Mouse (Mus musculus) central nervous system, embryonic 18 days (tissue): ENCODE results near the gene Tdg. TPM values are rescaled to one million over a fixed set of nuclear protein-coding genes. Genes with fewer than 3 reads are reported as not detected.

Experiments
- polyA plus RNA-seq: library from polyadenylated mRNA; depleted of rRNA; stranded (reverse); fragments of >200 nt; gene quantifications from 2 replicates; pipeline ENCODE4 v1.2.3, GENCODE M21; 2012; rRNA removed

The Tdg gene
- polyA plus RNA-seq: 104 TPM in 2 replicates

GRCm38 (mm10) chr10:82629586-82630255 lies at the start of gene Tdg:
Gene Tdg, plus strand, starts transcription at chr10:82629828.

GRCm38 (mm10) chr10:82622671-82623552 lies 6.7 kb upstream of the Tdg start, which contains the start of gene 1190007I07Rik:
Gene 1190007I07Rik, minus strand, starts transcription at chr10:82623228.

GRCm38 (mm10) chr10:82690494-82690893 lies 60.9 kb downstream of the Tdg start, which contains the start of gene Glt8d2:
Gene Glt8d2, minus strand, starts transcription at chr10:82690650.

GRCm38 (mm10) chr10:82695956-82696355 lies 66.3 kb downstream of the Tdg start, which contains the start of gene Hcfc2:
Gene Hcfc2, plus strand, starts transcription at chr10:82696160.

Other genes with a start within 250 kb of the Tdg start
- gene Gm1553, start 137.2 kb upstream of the Tdg start, polyA plus RNA-seq: not detected in 2 replicates
- 36.4 and 38.5 TPM in 2 replicates for gene 1190007I07Rik, start 6.6 kb upstream of the Tdg start, polyA plus RNA-seq
- gene Glt8d2, start 60.8 kb downstream of the Tdg start, polyA plus RNA-seq: 1.7 and 2.1 TPM in 2 replicates
- gene Hcfc2, start 66.3 kb downstream of the Tdg start, polyA plus RNA-seq: 31.6 and 35.1 TPM in 2 replicates
- 49.4 and 51.4 TPM in 2 replicates for gene Nfyb, start 134.3 kb downstream of the Tdg start, polyA plus RNA-seq
- 86.8 and 97.1 TPM in 2 replicates for gene Txnrd1, start 204.1 kb downstream of the Tdg start, polyA plus RNA-seq
- gene Eid3, start 236.8 kb downstream of the Tdg start, polyA plus RNA-seq: 0.71 and 0.86 TPM in 2 replicates